Mouse (Mus musculus) adrenal gland (tissue): ENCODE data around the gene Ccnl2.

ENCODE experiments used
- intact Hi-C: fragments of 180-260 bp; cut with DNase I; formaldehyde crosslinking; loops from one replicate; pipeline ENCODE4 v1.15.1; 2025

The Ccnl2 gene

DNA sequence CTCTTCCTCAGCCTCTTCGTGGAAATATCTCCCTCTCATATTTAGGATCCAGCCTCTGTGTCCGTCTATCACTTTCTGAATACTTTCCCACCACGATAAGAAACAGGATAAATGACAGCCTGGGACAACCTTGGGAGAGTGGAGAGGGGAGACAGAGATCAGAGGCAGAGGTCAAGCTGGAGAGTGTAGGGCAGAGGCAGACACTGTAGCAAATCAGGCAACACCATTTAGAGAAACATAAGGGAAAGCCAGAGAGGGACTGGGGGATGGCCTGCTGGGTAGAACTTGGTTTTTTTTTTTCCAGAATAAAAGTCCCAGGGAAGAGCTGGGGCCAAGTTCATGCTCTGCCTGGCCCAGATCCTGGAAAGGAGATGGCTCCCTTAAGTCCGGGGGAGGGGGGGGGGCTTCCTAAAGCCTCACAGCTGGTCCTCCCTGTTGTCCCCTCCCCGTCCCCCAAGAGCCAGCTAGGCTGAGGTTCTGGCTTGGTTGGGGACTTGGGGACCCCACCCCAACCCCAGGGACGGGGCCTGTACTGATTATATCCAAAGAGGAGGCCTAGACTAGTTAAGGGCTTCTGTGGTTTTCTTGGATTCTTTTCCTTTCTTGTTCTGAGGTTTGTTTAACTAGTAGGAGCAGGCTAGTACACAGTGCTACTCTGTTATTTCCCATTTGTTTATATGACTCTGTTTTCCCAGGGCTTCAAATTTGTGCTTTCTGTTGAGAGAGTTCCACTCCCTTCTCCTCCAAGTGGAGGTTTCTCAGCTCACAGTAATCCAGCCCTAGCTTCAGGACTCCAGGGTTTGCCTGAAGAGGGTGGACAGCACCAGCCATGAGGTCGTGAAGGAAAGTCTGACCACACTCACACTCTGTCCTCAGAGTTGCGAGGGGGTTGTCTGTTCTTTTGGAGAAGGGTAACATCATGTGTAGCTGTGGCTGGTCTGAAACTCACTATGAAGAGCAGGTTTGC lies 26.2 kb downstream of the Ccnl2 start:
- intact Hi-C loops: no loop called here

DNA sequence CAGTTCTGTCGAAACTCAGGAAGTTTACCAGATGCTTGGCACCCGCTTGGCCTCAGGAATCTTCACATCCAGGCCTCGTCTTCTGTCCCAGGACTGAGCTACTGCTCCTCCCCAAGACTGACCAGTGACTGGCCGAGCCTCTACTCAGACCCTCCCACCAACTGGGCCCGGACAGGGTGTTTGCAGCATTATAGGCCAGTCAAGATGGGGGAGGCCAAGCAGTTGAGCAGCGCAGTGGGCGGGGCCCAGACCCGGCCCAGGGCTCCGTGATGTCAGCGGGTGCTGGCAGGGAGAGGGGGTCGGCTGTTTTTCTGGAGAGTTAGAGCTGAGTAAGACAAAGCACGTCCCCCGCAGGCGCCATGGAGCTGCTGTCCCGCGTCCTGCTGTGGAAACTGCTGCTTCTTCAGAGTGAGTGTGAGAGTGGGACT lies 27.2 kb downstream of the Ccnl2 start, which contains the start of gene Mxra8:
TSS of gene Mxra8 (plus strand) at position 198 of the 428 bp plus-strand sequence.
- intact Hi-C loops: no loop called here

DNA sequence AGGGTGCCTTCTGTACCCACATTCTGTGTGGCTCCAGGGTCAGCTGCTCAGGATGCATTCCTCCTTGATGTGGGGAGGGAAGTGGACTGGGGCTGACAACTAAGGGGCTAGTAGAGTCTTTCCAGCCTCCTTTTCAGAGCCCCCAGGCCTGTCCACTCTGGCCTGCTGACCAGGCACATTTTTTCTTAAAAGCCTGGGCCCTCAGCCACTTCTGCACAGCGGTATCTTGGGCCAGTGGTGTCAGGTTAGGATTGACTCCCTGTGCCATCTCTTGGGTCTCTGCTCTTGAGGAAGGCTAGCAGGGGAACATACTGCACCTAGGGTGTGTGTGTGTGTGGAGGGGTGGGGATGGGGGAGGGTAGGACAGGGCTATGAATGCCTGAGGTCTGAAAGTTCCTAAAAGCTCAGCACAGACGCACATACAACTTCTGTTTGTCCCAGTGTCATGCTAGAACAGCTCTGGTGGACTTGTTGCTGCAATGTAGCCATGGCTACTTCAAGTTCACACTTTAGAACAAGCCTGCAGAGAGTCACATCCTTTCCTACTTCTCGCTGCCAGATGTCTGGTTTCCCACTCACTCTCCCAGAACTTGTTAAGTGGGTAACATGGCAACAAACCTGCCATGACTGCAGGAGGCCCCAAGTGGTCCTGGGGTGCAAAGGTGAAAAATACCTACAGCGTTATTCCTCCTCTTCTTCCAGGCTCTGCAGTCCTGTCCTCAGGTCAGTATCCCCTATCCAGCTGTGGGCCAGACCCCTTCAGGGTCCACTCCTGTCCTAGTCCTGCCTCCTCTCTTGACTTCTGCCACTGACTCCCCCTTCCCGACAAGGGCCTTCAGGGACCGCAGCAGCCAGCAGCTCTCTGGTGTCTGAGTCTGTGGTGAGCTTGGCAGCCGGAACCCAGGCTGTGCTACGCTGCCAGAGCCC lies 28.1 kb downstream of the Ccnl2 start:
- intact Hi-C loops: no loop called here

DNA sequence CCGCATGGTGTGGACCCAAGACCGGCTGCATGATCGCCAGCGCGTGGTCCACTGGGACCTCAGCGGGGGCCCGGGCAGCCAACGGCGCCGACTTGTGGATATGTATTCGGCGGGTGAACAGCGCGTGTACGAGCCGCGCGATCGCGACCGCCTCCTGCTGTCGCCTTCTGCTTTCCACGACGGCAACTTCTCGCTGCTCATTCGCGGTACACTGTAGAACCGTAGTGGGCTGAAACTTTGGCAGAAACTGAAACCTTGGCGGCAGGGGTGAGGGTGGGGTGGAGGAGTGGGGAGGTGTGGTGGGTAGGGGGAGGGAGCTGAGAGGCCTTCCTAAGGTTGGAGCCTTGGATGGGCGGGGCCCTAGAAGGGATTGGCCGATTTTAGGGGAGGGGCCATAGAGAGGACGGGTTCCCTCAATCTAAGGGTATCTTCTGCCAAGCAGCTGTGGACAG lies 28.7 kb downstream of the Ccnl2 start:
- intact Hi-C loops: no loop called here

DNA sequence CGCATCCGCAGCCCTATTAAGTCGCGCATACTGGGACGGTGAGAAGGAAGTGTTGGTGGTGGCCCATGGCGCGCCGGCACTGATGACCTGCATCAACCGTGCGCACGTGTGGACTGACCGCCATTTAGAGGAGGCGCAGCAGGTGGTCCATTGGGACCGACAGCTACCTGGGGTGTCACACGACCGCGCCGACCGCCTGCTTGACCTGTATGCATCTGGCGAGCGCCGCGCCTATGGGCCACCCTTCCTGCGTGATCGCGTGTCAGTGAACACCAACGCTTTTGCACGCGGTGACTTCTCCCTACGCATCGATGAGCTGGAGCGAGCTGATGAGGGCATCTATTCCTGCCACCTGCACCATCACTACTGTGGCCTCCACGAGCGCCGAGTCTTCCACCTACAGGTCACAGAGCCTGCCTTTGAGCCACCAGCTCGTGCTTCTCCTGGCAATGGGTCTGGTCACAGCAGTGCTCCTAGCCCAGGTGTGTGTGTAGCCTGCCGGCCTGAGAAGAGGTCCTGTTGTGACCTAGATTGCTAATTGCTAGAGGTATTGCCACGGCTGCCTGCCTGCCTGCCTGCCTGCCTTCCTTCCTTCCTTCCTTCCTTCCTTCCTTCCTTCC lies 29.5 kb downstream of the Ccnl2 start:
- intact Hi-C loops: no loop called here

DNA sequence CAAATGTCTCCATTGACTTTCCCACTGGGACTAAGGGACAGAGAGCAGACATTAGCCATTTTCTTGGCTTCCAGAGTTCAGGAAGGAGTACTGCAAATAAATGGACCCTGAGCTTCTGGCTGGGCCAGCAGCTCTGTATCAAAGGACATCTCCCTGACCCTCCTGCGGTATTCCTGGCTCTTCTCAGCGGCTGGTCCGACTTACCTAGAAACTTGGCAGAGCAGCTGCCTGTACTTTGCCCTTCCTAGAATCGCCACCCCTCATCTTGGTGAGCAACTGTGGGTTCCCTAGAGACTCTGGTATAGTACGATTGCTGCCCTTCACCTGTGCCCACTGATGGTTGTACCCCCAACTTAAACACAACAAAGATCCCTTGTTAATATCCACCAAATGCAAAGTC lies 30.9 kb downstream of the Ccnl2 start:
- intact Hi-C loops: no loop called here

DNA sequence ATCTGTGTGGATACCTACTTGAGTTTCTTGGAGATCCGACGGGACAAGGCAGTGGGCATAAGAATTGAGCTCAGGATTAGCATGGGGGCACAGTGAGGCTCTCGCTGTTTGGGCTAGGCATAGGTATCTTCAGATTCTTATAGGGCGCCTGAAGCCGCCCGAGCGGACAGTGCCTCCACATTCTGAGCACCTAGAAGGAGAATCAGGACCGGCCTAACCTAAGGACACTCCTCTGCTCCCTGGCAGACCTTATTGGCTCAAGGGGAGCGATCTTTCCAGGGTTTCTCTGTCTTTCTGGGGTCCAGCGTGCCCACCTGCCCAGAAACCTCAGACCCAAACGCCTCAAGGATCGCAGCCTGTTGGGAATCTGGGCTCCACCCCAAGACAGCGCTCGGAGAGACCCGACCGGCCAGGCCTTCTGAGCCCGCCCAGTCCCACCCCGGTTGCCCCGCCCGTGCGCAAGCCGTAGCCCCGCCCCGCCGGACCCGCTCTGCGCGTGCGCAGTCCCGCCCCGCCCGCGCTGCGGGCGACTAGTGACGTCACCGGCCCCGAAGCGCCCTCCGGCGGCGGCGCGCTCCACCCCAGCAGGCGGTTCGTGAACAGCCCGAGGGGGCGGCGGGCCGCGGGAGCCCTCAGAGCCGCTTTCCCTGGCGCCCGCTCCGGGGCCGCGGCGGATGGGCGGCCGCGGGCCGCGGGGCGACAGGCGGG lies 34.7 kb downstream of the Ccnl2 start, which contains the start of gene Dvl1:
TSS of gene Dvl1 (plus strand) at position 532 of the 708 bp plus-strand sequence.
- intact Hi-C loops: no loop called here

DNA sequence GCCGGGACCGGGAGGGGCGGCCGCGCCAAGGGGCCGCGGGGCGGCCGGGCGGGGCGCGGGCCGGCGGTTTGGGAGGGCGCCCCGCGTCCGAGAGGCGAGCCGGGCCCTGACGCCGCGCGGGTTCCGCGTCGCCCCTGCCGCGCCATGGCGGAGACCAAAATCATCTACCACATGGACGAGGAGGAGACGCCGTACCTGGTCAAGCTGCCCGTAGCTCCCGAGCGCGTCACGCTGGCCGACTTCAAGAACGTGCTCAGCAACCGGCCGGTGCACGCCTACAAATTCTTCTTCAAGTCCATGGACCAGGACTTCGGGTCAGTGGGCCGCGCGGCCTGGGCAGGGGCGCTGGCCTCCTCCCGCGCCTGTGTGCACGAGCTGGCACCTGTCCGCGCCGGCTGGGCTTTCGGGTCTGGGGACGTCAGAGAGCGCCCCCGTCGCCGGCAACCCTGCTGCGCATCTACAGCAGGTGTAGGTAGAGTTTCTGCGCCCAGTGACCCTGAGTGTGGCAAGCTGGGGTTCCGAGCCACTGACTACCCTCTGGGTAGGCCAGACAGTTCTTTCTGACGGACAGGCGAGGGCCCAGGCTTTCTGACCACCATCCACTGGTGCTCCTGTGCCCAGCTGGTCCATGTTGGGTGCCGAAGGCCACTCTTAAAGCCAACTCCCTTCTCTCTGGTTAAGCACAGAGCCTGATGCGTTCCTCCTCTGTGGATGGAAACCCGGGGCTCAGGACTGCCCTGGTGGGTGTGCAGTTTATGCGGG lies 35.5 kb downstream of the Ccnl2 start:
- intact Hi-C loops: no loop called here

DNA sequence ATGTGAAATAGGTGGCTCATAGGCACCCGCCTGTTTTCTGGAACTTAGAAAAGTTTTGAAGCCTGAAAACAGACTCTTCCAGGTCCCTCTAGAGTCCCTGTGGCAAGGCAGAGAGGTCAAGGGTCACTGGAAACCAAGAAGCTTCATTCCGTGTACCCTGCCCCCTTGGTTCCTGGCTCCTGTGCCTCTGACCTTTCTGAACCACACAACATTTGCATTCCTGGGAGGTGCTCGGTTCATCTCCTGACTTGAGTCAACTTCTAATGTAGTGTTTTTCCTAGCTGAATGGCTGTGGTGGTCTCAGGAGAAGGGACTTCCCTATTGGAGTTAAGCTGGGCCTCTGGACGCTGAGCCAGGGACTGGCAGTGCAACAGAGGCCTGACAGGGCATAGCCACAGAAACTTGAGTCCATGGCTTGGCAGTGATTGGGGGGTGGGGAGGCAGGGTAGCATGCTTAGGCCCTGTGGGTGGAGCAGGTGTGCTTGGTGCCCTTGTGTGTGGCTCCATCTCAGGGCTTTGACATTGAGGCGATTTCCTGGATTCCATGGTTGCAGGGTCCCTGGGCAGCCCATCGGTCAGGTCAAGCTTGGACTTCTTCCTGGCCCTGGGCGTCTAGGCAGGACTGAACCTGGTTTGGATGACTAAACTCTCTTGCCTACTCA lies 36.3 kb downstream of the Ccnl2 start:
- intact Hi-C loops: no loop called here

DNA sequence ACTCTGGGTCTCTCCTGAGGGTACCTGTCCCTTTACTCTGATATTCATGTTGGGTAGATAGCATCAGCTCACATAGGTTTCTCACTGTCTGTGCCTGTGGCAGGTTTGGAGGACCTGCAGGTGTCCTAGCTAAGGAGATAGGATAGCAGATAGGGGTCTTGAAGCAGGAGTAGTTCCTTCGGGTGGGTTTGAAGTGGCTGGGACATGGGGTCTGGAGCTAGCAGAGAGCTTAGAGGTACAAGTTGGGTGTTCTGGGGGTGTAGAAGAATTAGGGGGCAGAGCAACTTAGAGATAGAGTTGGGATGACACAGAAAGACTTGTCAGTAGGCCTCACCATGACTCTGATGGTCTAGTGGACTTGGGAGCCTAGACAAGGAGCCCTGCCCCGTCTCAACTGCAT lies 37.1 kb downstream of the Ccnl2 start:
- intact Hi-C loops: no loop called here

DNA sequence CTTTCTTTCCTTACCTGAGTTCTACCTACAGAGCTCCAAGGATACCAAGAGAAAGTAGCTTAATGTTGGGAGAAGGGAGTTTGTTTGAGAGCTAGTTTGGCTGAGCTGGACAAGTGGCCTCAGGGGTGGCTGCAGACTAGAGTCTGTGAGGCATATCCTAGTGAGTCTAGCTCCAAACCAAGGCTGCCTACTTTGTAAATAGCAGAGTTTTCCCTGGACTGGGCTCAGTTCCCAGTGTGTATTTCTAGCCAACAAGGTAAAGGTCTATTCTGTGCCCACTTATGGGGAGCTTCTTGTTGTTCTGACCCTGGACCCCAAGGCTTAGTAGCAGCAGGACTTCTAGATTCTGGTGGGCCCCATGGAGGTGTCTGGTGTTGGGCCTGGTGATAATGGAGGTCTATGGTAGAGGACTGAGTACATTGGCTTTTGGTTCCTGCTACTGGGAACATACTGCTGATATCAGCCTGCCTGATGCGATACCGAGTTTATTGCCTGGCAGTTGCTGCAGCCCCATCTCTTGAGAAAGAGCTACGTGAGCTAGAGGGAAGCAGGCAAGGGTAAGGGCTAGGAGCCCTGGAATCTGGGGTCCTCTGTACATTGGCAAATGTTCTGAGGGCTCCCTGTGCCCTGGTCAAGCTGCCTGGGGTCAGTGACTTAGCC lies 37.6 kb downstream of the Ccnl2 start:
- intact Hi-C loops: no loop called here

DNA sequence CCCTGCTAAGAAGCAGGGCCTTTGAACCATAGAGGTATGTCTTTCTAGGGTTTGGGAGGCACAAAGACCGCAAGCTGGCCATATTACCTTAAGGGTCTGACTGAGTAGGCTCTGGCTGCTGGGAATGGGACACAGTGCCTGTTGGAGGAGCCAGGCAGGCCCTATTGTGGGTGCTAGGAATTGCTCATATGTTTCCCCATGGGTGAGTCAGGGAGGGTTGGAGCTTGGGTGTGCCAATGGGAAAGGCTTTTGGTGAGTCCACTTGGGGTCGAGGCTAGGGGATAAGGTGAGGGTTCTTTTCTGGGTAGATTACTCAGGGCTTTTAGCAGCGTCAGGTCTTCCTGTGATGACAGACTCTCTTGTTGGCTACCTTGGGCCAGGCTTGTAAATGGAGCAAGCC lies 39.1 kb downstream of the Ccnl2 start:
- intact Hi-C loops: no loop called here

DNA sequence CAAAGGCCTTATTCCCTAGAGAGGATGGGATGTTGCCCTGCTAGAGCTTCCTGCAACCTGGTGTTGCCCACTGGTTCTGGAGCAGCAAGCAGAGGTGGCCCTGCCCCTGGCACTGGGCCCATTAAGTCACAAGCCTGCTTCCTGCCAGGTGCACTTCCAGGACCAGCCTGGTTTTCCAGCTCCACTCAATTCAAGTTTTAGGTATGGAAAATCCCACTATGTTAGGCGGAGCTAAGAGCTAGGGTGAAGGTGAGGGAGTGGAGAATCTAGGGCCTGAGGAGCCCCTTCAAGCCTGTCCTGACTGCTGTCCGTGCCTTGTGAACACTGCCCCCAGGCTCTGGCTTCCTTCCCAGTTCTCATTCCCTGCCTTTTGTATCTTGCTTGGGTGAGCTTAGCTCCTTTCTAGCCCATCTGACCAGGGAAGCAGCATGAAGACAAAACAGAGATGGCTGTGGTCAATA lies 39.7 kb downstream of the Ccnl2 start:
- intact Hi-C loops: no loop called here

DNA sequence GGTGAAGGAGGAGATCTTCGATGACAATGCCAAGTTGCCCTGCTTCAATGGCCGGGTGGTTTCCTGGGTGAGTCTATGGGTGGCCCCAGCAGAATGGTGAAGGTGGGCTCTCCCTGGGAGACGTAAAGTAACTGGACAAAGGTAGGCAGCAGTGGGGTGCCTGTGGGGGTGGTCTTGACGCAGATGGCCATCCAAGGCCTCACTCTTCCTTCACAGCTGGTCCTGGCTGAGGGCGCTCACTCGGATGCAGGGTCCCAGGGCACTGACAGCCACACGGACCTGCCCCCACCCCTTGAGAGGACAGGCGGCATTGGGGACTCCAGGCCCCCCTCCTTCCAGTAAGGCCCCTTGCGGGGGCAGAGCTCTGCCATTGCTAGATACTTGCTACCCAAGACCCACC lies 41.1 kb downstream of the Ccnl2 start:
- intact Hi-C loops: no loop called here

DNA sequence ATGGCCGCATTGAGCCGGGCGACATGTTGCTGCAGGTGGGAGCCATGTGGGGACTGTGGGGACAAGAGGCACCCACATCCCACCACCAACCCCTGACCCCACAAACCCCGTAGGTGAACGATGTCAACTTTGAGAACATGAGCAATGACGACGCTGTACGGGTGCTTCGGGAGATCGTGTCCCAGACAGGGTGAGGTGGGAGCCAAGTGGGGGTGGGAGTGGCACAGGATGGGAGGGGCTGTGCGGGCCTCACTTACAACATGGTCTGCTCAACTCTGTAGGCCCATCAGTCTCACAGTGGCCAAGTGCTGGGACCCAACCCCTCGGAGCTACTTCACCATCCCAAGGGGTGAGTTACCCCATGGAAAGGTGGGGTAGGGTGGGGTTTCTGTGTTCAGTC lies 42.7 kb downstream of the Ccnl2 start:
- intact Hi-C loops: no loop called here

DNA sequence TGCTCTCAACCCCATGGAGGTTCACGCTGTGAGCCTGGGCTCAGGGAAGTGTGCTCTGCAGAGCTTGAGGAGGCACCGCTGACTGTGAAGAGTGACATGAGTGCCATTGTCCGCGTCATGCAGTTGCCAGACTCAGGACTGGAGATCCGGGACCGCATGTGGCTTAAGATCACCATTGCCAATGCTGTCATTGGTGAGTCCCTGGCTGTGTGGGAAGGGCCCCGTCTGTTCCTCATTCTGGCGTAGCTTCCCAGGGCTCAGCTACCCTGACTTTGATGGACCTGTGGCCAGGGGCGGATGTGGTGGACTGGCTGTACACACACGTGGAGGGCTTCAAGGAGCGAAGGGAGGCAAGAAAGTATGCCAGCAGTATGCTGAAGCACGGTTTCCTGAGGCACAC lies 43.8 kb downstream of the Ccnl2 start:
- intact Hi-C loops: no loop called here

DNA sequence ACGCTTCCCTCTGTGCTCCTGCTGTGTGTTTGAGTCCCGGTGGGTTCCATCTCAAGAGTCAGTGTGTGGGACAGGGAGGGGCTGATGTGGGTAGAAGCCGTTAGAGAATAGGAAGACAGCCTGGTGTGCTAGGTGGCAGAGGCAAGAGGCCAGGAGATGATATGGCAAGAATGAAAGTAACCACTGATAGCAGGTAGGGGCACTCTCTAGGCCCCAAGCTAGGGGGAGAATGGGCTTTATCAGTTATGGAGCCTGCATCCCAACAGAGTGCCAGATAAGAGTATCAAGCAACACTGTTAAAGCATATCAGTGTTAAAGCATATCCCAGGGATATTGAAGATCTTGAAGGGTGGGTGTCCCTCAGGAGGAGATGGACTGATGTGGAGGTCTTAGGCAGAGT lies 44.6 kb downstream of the Ccnl2 start:
- intact Hi-C loops: no loop called here

DNA sequence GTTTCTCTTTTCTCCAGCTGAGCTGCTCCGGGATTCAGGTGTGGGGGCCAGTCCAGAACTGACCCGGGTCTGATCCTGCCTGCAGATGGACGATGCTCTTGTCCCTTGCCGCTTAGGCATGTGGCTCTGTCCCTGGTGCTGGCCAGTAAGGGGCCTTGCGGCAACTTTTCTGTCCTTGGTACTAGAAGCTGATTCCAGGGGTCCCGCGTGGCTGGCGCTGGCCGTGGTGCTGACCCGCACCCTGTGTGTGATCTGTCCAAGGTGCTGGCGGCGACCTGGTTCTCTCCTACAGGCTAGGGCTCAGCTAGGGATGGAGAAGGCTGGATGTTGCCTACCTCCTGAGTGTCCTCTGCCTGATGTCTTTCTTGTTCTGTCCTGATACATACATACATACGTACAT lies 47.0 kb downstream of the Ccnl2 start:
- intact Hi-C loops: no loop called here

DNA sequence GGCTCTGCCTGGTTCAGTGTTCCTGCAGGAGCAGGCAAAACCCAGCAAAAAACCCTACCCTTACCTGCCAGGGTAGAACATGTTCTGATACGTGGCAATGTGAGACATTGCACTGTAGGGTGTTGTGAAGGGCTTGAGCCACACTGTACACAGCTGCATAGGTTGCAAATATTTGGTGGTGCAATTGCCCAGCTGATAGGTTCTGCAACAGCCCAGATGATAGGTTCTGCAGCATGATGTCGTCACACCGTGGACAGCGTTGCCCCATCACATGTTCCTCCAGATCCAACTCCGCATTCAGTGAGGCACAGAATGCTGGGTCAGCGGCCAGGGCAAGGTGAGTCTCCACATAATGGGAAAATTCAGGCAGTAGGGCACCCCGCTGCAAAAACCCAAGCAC lies 49.5 kb downstream of the Ccnl2 start:
- intact Hi-C loops: no loop called here
